Mouse (Mus musculus) kidney, adult 2 months (tissue): ENCODE data around the gene Tln2.

Source experiments
- CTCF ChIP-seq: fragments of 200-500 bp; conservative IDR thresholded peaks from 2 replicates; pipeline ENCODE4 v1.5.1; 2011; ENCODE audit warnings: low read depth, mild to moderate bottlenecking, control low read depth, low read length, moderate library complexity, mixed read lengths; ENCODE audit not compliant: insufficient read depth, insufficient read length
- POLR2A ChIP-seq: fragments of 200-500 bp; IDR thresholded peaks from one replicate; pipeline ENCODE4 v1.6.1; 2011; ENCODE audit warnings: low read depth, low read length, control low read depth

DNA sequence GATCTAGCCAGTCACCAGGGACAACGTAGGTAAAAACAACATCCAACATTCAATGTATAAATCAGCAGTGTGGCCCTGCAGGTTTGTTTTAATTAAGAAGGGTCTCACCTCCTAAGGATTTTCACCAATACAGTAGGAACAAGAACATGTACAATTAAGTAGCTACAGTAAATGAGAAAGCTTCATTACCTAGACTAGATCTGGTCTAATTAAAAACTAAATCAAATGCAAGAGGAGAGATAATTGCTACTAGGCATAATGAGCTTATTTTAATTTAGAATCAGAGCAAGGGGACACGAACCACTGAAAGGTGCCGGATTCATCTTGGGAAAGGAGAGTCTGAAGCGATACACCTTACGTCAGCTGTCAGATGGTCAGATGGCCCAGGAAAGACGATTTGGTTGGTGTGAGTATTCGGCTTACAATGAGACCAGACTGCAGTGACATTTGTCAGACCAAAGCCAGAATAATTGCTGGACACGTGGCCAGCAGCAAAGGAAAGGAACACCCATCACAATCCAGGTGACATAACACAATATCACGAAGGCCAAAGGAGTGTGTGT, 175.4 kb downstream of the Tln2 start:
- TF ChIP-seq CTCF (no peak), POLR2A (no peak)
